Mouse (Mus musculus): ENCODE results near the gene Adcy10. TPM values are rescaled to one million over a fixed set of nuclear protein-coding genes. Genes with fewer than 3 reads are reported as not detected.

Adcy10 gene
- polyA plus RNA-seq, 1 experiment from 2014 or later = 0.05 TPM

GRCm38 (mm10) chr1:165498856-165499255 lies 13.9 kb downstream of the Adcy10 start:
- ATAC-seq (replicated peaks; ENCODE audit: low FRiP score) = no peak

GRCm38 (mm10) chr1:165503307-165504024 lies 18.5 kb downstream of the Adcy10 start:
- no peak for DNase-seq (ENCODE audit: low spot score)

More at GRCm38 (mm10) chr1:165498856-165499255, 13.9 kb downstream of the Adcy10 start:
- 45% methylated on average over 3 of the region's 3 CpGs for WGBS
- no peaks in the 10 kb centered on the region for H3K36me3 ChIP-seq (ENCODE audit: control insufficient read depth, insufficient read depth, low read length)
- H3K4me2 ChIP-seq (ENCODE audit: low read depth, low read length, severe bottlenecking) = no peak overlapping the region
- DNase-seq (ENCODE audit: low spot score) = no peak
- H3K27me3 ChIP-seq (ENCODE audit: control insufficient read depth, insufficient read depth, low read length) = no peaks in the 10 kb centered on the region
- no peak overlapping the region for H3K4me3 ChIP-seq (ENCODE audit: low read depth, low read length)
- no peak overlapping the region for H3K27ac ChIP-seq (ENCODE audit: low read depth, low read length)
- H3K9ac ChIP-seq (ENCODE audit: low read length) = no peak overlapping the region
- H3K9me3 ChIP-seq (ENCODE audit: control insufficient read depth, low read length) = no peaks in the 10 kb centered on the region
- no peaks in the 10 kb centered on the region for H3K4me1 ChIP-seq (replicated peaks; ENCODE audit: control insufficient read depth, insufficient read depth, low read length)

GRCm38 (mm10) chr1:165506303-165506702 lies 21.3 kb downstream of the Adcy10 start:
- Histone ChIP-seq H3K4me2 (ENCODE audit: low read depth, low read length, severe bottlenecking) (no peak overlapping the region), H3K36me3 (ENCODE audit: control insufficient read depth, insufficient read depth, low read length) (no peaks in the 10 kb centered on the region), H3K4me3 (ENCODE audit: low read depth, low read length) (no peak overlapping the region), H3K9ac (ENCODE audit: low read length) (no peak overlapping the region), H3K4me1 (replicated peaks; ENCODE audit: control insufficient read depth, insufficient read depth, low read length) (no peaks in the 10 kb centered on the region), H3K27ac (ENCODE audit: low read depth, low read length) (no peak overlapping the region), H3K27me3 (ENCODE audit: control insufficient read depth, insufficient read depth, low read length) (no peaks in the 10 kb centered on the region), H3K9me3 (ENCODE audit: control insufficient read depth, low read length) (no peaks in the 10 kb centered on the region)
- no peak for ATAC-seq (replicated peaks; ENCODE audit: low FRiP score)
- DNase-seq (ENCODE audit: low spot score) = no peak
- WGBS = 90% methylated on average over 6 of the region's 6 CpGs

More at GRCm38 (mm10) chr1:165503307-165504024, 18.5 kb downstream of the Adcy10 start:
- WGBS = 62% methylated on average over 10 of the region's 10 CpGs
- no peak for ATAC-seq (replicated peaks; ENCODE audit: low FRiP score)
- Histone ChIP-seq H3K4me2 (ENCODE audit: low read depth, low read length, severe bottlenecking) (no peak overlapping the region), H3K27me3 (ENCODE audit: control insufficient read depth, insufficient read depth, low read length) (no peaks in the 10 kb centered on the region), H3K4me3 (ENCODE audit: low read depth, low read length) (no peak overlapping the region), H3K9me3 (ENCODE audit: control insufficient read depth, low read length) (no peaks in the 10 kb centered on the region), H3K4me1 (replicated peaks; ENCODE audit: control insufficient read depth, insufficient read depth, low read length) (no peaks in the 10 kb centered on the region), H3K27ac (ENCODE audit: low read depth, low read length) (no peak overlapping the region), H3K9ac (ENCODE audit: low read length) (no peak overlapping the region), H3K36me3 (ENCODE audit: control insufficient read depth, insufficient read depth, low read length) (no peaks in the 10 kb centered on the region)

- H3K27ac ChIP-seq (ENCODE audit: low read depth, low read length) = no peak overlapping the region
- H3K4me2 ChIP-seq (ENCODE audit: low read depth, low read length, severe bottlenecking) = no peak overlapping the region
- H3K27me3 ChIP-seq (ENCODE audit: control insufficient read depth, insufficient read depth, low read length) = no peaks in the 10 kb centered on the region
- no peaks in the 10 kb centered on the region for H3K36me3 ChIP-seq (ENCODE audit: control insufficient read depth, insufficient read depth, low read length)
- DNase-seq (ENCODE audit: low spot score) (no peak), ATAC-seq (replicated peaks; ENCODE audit: low FRiP score) (no peak)
- WGBS = 91% methylated on average over 6 of the region's 6 CpGs
- no peak overlapping the region for H3K4me3 ChIP-seq (ENCODE audit: low read depth, low read length)
- no peaks in the 10 kb centered on the region for H3K4me1 ChIP-seq (replicated peaks; ENCODE audit: control insufficient read depth, insufficient read depth, low read length)
- no peaks in the 10 kb centered on the region for H3K9me3 ChIP-seq (ENCODE audit: control insufficient read depth, low read length)
- no peak overlapping the region for H3K9ac ChIP-seq (ENCODE audit: low read length)
These were observed 25.2 kb downstream of the Adcy10 start for GRCm38 (mm10) chr1:165510161-165510560.

GRCm38 (mm10) chr1:165520716-165521115 lies 35.7 kb downstream of the Adcy10 start:
- no peaks in the 10 kb centered on the region for H3K9me3 ChIP-seq (ENCODE audit: control insufficient read depth, low read length)
- no peak overlapping the region for H3K9ac ChIP-seq (ENCODE audit: low read length)
- no peaks in the 10 kb centered on the region for H3K27me3 ChIP-seq (ENCODE audit: control insufficient read depth, insufficient read depth, low read length)
- ATAC-seq (replicated peaks; ENCODE audit: low FRiP score) = no peak
- no peak for DNase-seq (ENCODE audit: low spot score)
- H3K27ac ChIP-seq (ENCODE audit: low read depth, low read length) = no peak overlapping the region
- H3K4me1 ChIP-seq (replicated peaks; ENCODE audit: control insufficient read depth, insufficient read depth, low read length) = no peaks in the 10 kb centered on the region
- no peaks in the 10 kb centered on the region for H3K36me3 ChIP-seq (ENCODE audit: control insufficient read depth, insufficient read depth, low read length)
- no peak overlapping the region for H3K4me3 ChIP-seq (ENCODE audit: low read depth, low read length)
- no peak overlapping the region for H3K4me2 ChIP-seq (ENCODE audit: low read depth, low read length, severe bottlenecking)
- WGBS = 91% methylated on average over 7 of the region's 7 CpGs

GRCm38 (mm10) chr1:165536079-165536675 lies 51.2 kb downstream of the Adcy10 start:
- ATAC-seq (replicated peaks; ENCODE audit: low FRiP score) = no peak
- WGBS = 77% methylated on average over 12 of the region's 12 CpGs
- Histone ChIP-seq H3K9ac (ENCODE audit: low read length) (no peak overlapping the region), H3K27ac (ENCODE audit: low read depth, low read length) (no peak overlapping the region), H3K4me2 (ENCODE audit: low read depth, low read length, severe bottlenecking) (no peak overlapping the region), H3K27me3 (ENCODE audit: control insufficient read depth, insufficient read depth, low read length) (no peaks in the 10 kb centered on the region), H3K4me3 (ENCODE audit: low read depth, low read length) (no peak overlapping the region), H3K9me3 (ENCODE audit: control insufficient read depth, low read length) (no peaks in the 10 kb centered on the region), H3K36me3 (ENCODE audit: control insufficient read depth, insufficient read depth, low read length) (no peaks in the 10 kb centered on the region), H3K4me1 (replicated peaks; ENCODE audit: control insufficient read depth, insufficient read depth, low read length) (no peaks in the 10 kb centered on the region)
- DNase-seq (ENCODE audit: low spot score) = no peak

- 74% methylated on average over 5 of the region's 5 CpGs for WGBS
- no peak overlapping the region for H3K27ac ChIP-seq (ENCODE audit: low read depth, low read length)
- no peaks in the 10 kb centered on the region for H3K36me3 ChIP-seq (ENCODE audit: control insufficient read depth, insufficient read depth, low read length)
- no peak overlapping the region for H3K4me2 ChIP-seq (ENCODE audit: low read depth, low read length, severe bottlenecking)
- H3K27me3 ChIP-seq (ENCODE audit: control insufficient read depth, insufficient read depth, low read length) = no peaks in the 10 kb centered on the region
- no peaks in the 10 kb centered on the region for H3K4me1 ChIP-seq (replicated peaks; ENCODE audit: control insufficient read depth, insufficient read depth, low read length)
- no peaks in the 10 kb centered on the region for H3K9me3 ChIP-seq (ENCODE audit: control insufficient read depth, low read length)
- ATAC-seq (replicated peaks; ENCODE audit: low FRiP score) (no peak), DNase-seq (ENCODE audit: low spot score) (no peak)
- no peak overlapping the region for H3K4me3 ChIP-seq (ENCODE audit: low read depth, low read length)
- no peak overlapping the region for H3K9ac ChIP-seq (ENCODE audit: low read length)
These were observed 52.3 kb downstream of the Adcy10 start for GRCm38 (mm10) chr1:165537241-165537807.

- Histone ChIP-seq H3K4me1 (replicated peaks; ENCODE audit: control insufficient read depth, insufficient read depth, low read length) (no peaks in the 10 kb centered on the region), H3K4me3 (ENCODE audit: low read depth, low read length) (no peak overlapping the region), H3K27ac (ENCODE audit: low read depth, low read length) (no peak overlapping the region), H3K9me3 (ENCODE audit: control insufficient read depth, low read length) (no peaks in the 10 kb centered on the region), H3K9ac (ENCODE audit: low read length) (no peak overlapping the region), H3K36me3 (ENCODE audit: control insufficient read depth, insufficient read depth, low read length) (no peaks in the 10 kb centered on the region), H3K4me2 (ENCODE audit: low read depth, low read length, severe bottlenecking) (no peak overlapping the region), H3K27me3 (ENCODE audit: control insufficient read depth, insufficient read depth, low read length) (no peaks in the 10 kb centered on the region)
- WGBS = 60% methylated on average over 2 of the region's 2 CpGs
- no peak for DNase-seq (ENCODE audit: low spot score)
- ATAC-seq (replicated peaks; ENCODE audit: low FRiP score) = no peak
These were observed 71.7 kb downstream of the Adcy10 start for GRCm38 (mm10) chr1:165556711-165557110.

Data from forebrain, embryonic 11.5 days (tissue).